Mouse (Mus musculus) embryonic facial prominence, embryonic 10.5 days (tissue): ENCODE data around the gene Slc19a3. TPM values are rescaled to one million over a fixed set of nuclear protein-coding genes. Genes with fewer than 3 reads are reported as not detected.

Experiments
- DNase-seq: peaks from one replicate; pipeline ENCODE4 v3.0.0-alpha.2; 2017; ENCODE audit warnings: low spot score
- H3K27ac ChIP-seq: fragments of 300-500 bp; sonication (generic); replicated peaks from 2 replicates; pipeline ENCODE4 v1.5.1; 2016; ENCODE audit warnings: mild to moderate bottlenecking
- H3K27me3 ChIP-seq: fragments of 300-500 bp; sonication (generic); replicated peaks from 2 replicates; pipeline ENCODE4 v1.6.1; 2016; ENCODE audit warnings: low read depth, mild to moderate bottlenecking; ENCODE audit not compliant: poor library complexity, severe bottlenecking
- H3K36me3 ChIP-seq: fragments of 300-500 bp; sonication (generic); replicated peaks from 2 replicates; pipeline ENCODE4 v1.6.1; 2016; ENCODE audit warnings: mild to moderate bottlenecking, moderate library complexity
- H3K4me1 ChIP-seq: fragments of 300-500 bp; sonication (generic); 2 replicates; pipeline ENCODE4 v1.6.1; 2016
- H3K4me3 ChIP-seq: fragments of 300-500 bp; sonication (generic); 2 replicates; pipeline ENCODE4 v1.5.1; 2016; ENCODE audit warnings: mild to moderate bottlenecking, moderate library complexity
- H3K9me3 ChIP-seq: fragments of 300-500 bp; sonication (generic); 2 replicates; pipeline ENCODE4 v1.6.1; 2016; ENCODE audit warnings: mild to moderate bottlenecking
- WGBS: fragments of 180-500 bp; shearing (Covaris S2); methylation state at CpG from one replicate; pipeline ENCODE4 v1.1.7; 2016; 5-methylcytosine and 5-hydroxymethylcytosine counted together
- polyA plus RNA-seq: library from polyadenylated mRNA; unstranded; fragments of >200 nt; fragmentation: Nextera tagmentation; extraction: Ambion mirVana; gene quantifications from 2 replicates; pipeline ENCODE4 v1.2.1, GENCODE M21; 2016

Gene Slc19a3
- 0.25 and 0.30 TPM in 2 replicates for polyA plus RNA-seq

GRCm38 (mm10) chr1:83038109-83038672 is at the start of gene Slc19a3:
Slc19a3 (minus strand) TSS chr1:83038448.
- no peaks in the 10 kb centered on the region for H3K9me3 ChIP-seq
- peaks cover 3% of the 10 kb centered on the region; the same call in 1 of the 2 replicates for H3K27me3 ChIP-seq
- DNase-seq: peak; percentile 64
- under 1% methylated on average over 25 of the region's 25 CpGs for WGBS
- H3K4me3 ChIP-seq: peak within 1 kb of the TSS; percentile 59
- peaks cover 11% of the 10 kb centered on the region; the same call in 1 of the 2 replicates for H3K4me1 ChIP-seq
- H3K36me3 ChIP-seq: no peaks in the 10 kb centered on the region
- peak within 1 kb of the TSS; percentile 58 for H3K27ac ChIP-seq

DNA sequence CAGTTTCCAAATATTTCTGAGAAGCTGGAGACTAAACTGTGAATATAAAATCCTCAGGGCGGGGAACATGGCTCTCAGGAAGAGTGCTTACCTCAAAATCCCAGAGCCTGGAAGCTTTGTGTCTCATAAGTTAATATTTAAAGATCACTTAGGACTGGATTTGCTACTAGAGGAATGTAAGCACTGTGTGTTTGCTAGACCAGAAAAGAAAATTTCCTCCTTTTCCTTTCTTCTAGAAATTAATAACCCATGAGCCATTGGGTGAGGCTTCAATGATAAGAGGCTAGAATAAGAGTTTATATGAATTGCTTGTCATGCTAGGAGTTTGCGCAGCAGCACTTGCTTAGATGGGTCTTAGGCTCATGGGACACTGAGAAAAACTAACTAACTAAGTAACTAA is 46.5 kb upstream of the Slc19a3 start:
- DNase-seq: no peak
- no peaks in the 10 kb centered on the region for H3K9me3 ChIP-seq
- 86% methylated on average over 2 of the region's 2 CpGs for WGBS

GRCm38 (mm10) chr1:83077016-83077415 is 38.8 kb upstream of the Slc19a3 start:
- H3K4me3 ChIP-seq: no peak overlapping the region
- no peaks in the 10 kb centered on the region for H3K36me3 ChIP-seq
- no peak for DNase-seq
- H3K27ac ChIP-seq: no peak overlapping the region
- H3K9me3 ChIP-seq: no peaks in the 10 kb centered on the region
- 74% methylated on average over 6 of the region's 6 CpGs for WGBS
- no peaks in the 10 kb centered on the region for H3K27me3 ChIP-seq
- H3K4me1 ChIP-seq: 0 out of 2 replicates have a peak, but pooled peaks cover 5% of the 10 kb centered on the region

More for the DNA sequence above, 46.5 kb upstream of the Slc19a3 start:
- H3K4me3 ChIP-seq: no peak overlapping the region
- H3K36me3 ChIP-seq: no peaks in the 10 kb centered on the region
- H3K27me3 ChIP-seq: no peaks in the 10 kb centered on the region
- no peak overlapping the region for H3K27ac ChIP-seq
- no peaks in the 10 kb centered on the region for H3K4me1 ChIP-seq

GRCm38 (mm10) chr1:83076190-83076917 is 38.1 kb upstream of the Slc19a3 start:
- Histone ChIP-seq H3K4me1 (0 out of 2 replicates have a peak, but pooled peaks cover 5% of the 10 kb centered on the region), H3K27ac (no peak overlapping the region), H3K27me3 (no peaks in the 10 kb centered on the region), H3K4me3 (peak overlapping the region; percentile 23; the same call in 1 of the 2 replicates), H3K9me3 (no peaks in the 10 kb centered on the region), H3K36me3 (no peaks in the 10 kb centered on the region)
- 46% methylated on average over 11 of the region's 11 CpGs for WGBS
- peak; percentile 52 for DNase-seq

DNA sequence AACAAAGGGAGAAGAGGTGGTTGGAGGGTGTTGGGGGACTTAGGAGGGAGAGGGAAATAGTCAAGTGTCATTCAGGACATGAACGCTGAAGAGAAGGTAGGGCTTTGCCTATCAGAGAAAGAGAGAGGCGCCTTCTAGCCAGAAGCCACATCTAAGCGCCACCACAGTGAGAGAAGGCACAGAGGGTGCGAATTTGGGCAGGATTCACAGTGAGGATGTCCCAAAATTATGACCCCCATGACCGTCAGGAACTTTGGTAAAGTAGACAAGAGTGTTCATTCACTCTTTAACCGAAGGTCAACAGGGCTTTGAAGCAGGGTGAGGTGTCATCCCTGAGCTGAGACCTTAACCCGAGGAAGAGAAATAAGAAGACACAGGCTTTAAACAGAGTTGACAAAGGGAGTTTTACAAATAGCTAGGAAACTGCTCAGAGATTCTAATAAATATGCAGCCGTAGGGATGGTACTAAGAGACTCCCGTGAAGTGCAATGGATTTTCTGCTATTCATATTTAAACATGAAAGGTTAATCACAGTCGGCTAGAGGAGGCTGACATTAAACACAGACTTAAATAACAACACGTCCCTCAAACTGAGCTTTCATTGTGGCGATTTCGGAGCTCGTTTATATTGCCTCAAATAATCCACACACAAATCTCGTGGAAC is 37.4 kb upstream of the Slc19a3 start:
- DNase-seq: no peak
- no peak overlapping the region for H3K27ac ChIP-seq
- no peaks in the 10 kb centered on the region for H3K27me3 ChIP-seq
- peak overlapping the region; percentile 23; the same call in 1 of the 2 replicates for H3K4me3 ChIP-seq
- no peaks in the 10 kb centered on the region for H3K36me3 ChIP-seq
- no peaks in the 10 kb centered on the region for H3K9me3 ChIP-seq
- 0 out of 2 replicates have a peak, but pooled peaks cover 5% of the 10 kb centered on the region for H3K4me1 ChIP-seq
- 46% methylated on average over 15 of the region's 15 CpGs for WGBS

DNA sequence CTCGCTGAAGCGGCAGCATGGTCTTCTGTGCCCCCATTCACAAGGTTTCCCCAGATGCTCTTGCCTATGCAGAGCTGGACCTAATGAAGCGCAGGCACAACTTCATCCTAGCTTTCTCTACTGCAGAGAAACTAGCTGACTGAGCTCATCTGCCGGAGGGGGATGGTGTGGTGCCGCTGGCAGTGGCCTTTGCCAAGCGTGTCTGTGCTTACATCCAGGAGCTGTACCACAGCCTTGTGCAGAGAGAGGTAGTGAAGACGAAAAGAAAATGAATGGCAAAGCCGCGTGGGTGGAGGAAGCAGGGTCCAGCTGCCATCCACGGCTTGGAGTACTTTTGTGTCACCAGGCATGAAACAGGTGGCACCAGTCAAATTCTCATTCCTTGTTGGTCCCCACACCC is 29.0 kb upstream of the Slc19a3 start:
- Histone ChIP-seq H3K4me1 (no peaks in the 10 kb centered on the region), H3K36me3 (no peaks in the 10 kb centered on the region), H3K4me3 (no peak overlapping the region), H3K27ac (no peak overlapping the region), H3K9me3 (no peaks in the 10 kb centered on the region), H3K27me3 (no peaks in the 10 kb centered on the region)
- WGBS: 90% methylated on average over 10 of the region's 10 CpGs
- DNase-seq: no peak

- H3K9me3 ChIP-seq: no peaks in the 10 kb centered on the region
- no peak overlapping the region for H3K27ac ChIP-seq
- H3K4me3 ChIP-seq: no peak overlapping the region
- WGBS: 93% methylated on average over 4 of the region's 4 CpGs
- no peak for DNase-seq
- H3K4me1 ChIP-seq: no peaks in the 10 kb centered on the region
- H3K27me3 ChIP-seq: no peaks in the 10 kb centered on the region
- H3K36me3 ChIP-seq: no peaks in the 10 kb centered on the region
Observed at GRCm38 (mm10) chr1:83066577-83066976, 28.3 kb upstream of the Slc19a3 start.

GRCm38 (mm10) chr1:83064851-83065250 is 26.6 kb upstream of the Slc19a3 start:
- no peaks in the 10 kb centered on the region for H3K9me3 ChIP-seq
- no peak overlapping the region for H3K27ac ChIP-seq
- H3K4me1 ChIP-seq: no peaks in the 10 kb centered on the region
- peak; percentile 16 for DNase-seq
- no peaks in the 10 kb centered on the region for H3K27me3 ChIP-seq
- no peaks in the 10 kb centered on the region for H3K36me3 ChIP-seq
- no peak overlapping the region for H3K4me3 ChIP-seq
- WGBS: 23% methylated on average over 3 of the region's 3 CpGs

- DNase-seq: no peak
- Histone ChIP-seq H3K36me3 (no peaks in the 10 kb centered on the region), H3K4me3 (no peak within 1 kb of the TSS), H3K27me3 (no peaks in the 10 kb centered on the region), H3K9me3 (no peaks in the 10 kb centered on the region), H3K4me1 (no peaks in the 10 kb centered on the region), H3K27ac (no peak within 1 kb of the TSS)
- WGBS: 87% methylated on average over 4 of the region's 4 CpGs
Observed at GRCm38 (mm10) chr1:83060643-83061042, 22.4 kb upstream of the Slc19a3 start, which contains the start of gene Krtap28-13. Krtap28-13 (plus strand) TSS chr1:83060930.

DNA sequence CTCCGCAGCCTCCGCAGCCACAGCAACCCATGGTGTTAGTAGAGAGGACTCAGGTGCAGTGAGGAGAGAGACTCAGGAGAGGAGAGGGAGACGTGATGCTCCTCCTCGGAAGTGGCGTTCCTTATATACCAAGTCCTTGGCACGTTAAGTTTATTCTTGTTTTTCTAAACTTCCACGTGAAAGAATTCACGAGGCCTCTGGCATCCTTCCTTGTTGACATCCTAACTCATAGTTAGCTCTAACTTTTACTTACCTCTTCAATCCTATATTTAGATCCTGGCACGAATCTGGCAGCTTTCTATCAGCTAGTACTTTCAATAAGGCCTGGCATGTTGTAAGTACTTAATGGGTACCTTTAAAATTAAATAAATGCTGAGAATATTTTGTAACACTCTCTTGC is 21.0 kb upstream of the Slc19a3 start, which contains the start of gene A030005K14Rik:
A030005K14Rik (minus strand) TSS at position 101 of the 400 bp plus-strand sequence.
- Histone ChIP-seq H3K4me3 (no peak within 1 kb of the TSS), H3K27me3 (no peaks in the 10 kb centered on the region), H3K9me3 (no peaks in the 10 kb centered on the region), H3K4me1 (no peaks in the 10 kb centered on the region), H3K27ac (no peak within 1 kb of the TSS), H3K36me3 (no peaks in the 10 kb centered on the region)
- 90% methylated on average over 9 of the region's 9 CpGs for WGBS
- no peak for DNase-seq

- Histone ChIP-seq H3K27ac (no peak overlapping the region), H3K4me3 (no peak overlapping the region), H3K36me3 (no peaks in the 10 kb centered on the region), H3K9me3 (no peaks in the 10 kb centered on the region), H3K4me1 (no peaks in the 10 kb centered on the region), H3K27me3 (no peaks in the 10 kb centered on the region)
- WGBS: 56% methylated on average over 1 of the region's 1 CpGs
- DNase-seq: no peak
Observed at GRCm38 (mm10) chr1:83058481-83058880, 20.2 kb upstream of the Slc19a3 start.

DNA sequence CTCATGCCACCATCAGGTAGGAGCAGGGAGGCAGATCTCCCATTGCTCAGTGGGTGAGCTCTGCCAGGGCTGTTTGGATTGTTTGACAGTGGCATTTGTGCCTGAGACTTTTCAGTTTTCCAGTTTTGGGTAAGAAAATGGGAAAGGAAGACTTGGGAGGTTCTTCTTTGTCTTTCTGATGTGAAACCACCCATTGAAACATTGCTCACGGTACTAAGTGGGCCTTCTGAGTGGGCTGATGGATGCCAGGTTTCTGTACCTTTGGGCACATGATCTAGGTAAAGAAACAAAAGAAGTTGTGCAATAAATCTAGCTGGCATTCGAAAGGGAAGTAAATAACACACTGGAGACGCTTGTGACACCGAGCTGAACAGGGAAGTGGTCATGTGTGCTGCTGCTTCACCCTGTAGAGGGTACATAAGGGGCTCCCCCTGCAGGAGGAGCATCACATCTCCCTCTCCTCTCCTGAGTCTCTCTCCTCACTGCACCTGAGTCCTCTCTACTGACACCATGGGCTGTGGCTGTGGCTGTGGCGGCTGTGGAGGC is 6.7 kb upstream of the Slc19a3 start, which contains the start of gene Gm47969:
Gm47969 (plus strand) TSS at position 51 of the 546 bp plus-strand sequence.
- H3K4me3 ChIP-seq: no peak within 1 kb of the TSS
- H3K36me3 ChIP-seq: no peaks in the 10 kb centered on the region
- no peaks in the 10 kb centered on the region for H3K4me1 ChIP-seq
- H3K27ac ChIP-seq: no peak within 1 kb of the TSS
- DNase-seq: no peak
- 88% methylated on average over 5 of the region's 5 CpGs for WGBS
- peaks cover 3% of the 10 kb centered on the region for H3K27me3 ChIP-seq
- H3K9me3 ChIP-seq: no peaks in the 10 kb centered on the region
